Mouse (Mus musculus): ENCODE data around the gene Sumo3.

GRCm38 (mm10) chr10:77583795-77584422 lies 22.0 kb upstream of the Sumo3 start:
- TF ChIP-seq CTCF (conservative IDR thresholded peaks at IDR 0.05; ENCODE audit: low read length): no peak
- no peak for TF ChIP-seq POU5F1 (IDR thresholded peaks at IDR 0.05; ENCODE audit: borderline replicate concordance, low read length)
